Mouse (Mus musculus): ENCODE measurements around the gene Zfp704. TPM values are rescaled to one million over a fixed set of nuclear protein-coding genes. Genes with fewer than 3 reads are reported as not detected.
"Not testable (repeated sequence)": the region's sequence is repeated elsewhere in the genome, so short reads cannot be mapped to it uniquely, and the experiment has no call there.

Zfp704 gene
- total RNA-seq, 2 experiments from 2014 or later = 29.9 to 30.7 TPM

DNA sequence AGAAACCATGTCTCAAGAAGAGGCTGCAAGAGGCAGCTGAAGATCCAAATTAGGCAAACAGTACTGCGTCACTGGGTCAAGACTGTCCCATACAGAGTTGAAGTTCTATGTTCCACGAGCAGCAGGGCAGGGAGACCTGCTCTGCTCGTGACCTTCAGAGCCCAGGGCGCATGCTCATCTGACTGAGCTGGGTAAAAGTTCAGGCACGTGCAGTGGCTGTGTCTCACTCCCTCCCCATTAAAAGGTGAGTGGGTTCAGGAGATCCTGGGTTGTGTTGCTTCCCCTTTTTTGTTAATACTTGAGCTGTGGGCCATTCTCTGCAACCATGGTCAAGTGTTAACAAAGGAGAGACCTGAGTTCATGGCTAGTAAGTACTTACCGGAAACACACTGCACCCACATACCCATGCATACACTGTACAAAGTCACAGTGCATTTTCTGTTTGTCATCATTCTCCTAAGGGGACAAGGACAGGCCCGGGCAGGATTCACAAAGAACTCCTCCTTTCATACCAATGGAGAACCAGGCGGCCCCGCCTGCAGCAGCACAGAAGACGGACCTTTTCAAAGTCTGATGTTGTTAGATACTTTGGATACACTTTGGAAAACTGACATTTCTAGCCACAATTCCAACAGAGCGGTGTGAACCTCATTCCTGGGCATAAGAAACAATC is 10.0 kb downstream of the Zfp704 start:
- DNase-seq (ENCODE audit: low spot score in 2 of 2) = no peak

DNA sequence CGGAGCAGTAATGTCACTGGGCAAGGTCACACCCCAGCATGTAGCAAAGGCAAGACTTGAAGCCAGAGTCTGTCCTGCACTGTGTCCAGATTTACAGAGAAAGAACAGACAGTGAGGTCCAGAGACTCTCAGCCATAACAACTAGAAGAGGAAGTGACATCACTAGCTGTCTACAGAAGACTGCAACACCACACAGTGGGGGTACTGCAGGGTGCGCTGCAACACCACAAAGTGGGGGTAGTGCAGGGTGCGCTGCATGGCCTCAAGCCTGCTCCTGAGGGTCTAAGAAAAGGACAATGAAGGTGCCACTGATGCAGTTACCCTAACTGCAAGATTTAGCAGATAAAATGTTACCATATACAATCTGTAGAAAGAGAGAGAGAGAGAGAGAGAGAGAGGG is 11.8 kb downstream of the Zfp704 start:
- no peak for DNase-seq (ENCODE audit: low spot score in 2 of 2)

DNA sequence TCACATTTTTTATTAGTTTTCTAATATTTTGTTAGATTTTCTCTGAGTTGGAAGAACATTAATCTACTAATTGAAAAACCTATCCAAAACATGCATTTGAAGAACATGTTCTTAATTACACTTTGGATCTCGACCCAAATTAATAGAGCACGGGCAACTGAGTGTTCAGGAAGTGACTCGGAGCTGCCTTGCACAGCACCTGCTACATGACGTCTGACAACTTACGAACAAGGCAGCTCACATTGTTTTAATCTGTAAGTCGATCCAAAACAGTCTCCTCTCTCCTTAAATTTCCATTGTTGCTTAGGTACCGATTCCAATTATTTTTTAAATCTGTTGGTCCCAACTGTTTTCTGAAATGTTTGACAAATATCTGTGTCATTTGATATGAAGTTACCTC is 15.4 kb downstream of the Zfp704 start:
- no peak for DNase-seq (ENCODE audit: low spot score in 2 of 2)

DNA sequence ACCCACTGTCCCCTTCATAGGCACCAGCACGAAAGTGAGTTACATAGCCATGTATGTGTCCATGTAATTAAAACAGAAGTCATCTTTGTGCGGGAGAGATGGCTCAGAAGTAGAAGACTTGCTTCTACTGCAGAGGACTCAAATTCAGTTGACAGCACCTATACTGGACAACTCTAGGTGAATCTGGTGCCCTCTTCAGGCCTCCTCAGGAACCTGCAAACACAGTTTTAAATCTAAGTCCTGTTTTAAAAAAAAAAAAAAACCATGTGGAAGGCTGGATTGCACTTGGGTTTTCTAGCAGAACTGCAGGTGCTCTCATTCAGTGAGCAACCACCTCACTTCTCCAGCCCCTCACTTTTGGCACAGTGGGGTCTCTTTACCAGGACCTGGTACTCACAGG is 16.1 kb downstream of the Zfp704 start:
- no peak for DNase-seq (ENCODE audit: low spot score in 2 of 2)

DNA sequence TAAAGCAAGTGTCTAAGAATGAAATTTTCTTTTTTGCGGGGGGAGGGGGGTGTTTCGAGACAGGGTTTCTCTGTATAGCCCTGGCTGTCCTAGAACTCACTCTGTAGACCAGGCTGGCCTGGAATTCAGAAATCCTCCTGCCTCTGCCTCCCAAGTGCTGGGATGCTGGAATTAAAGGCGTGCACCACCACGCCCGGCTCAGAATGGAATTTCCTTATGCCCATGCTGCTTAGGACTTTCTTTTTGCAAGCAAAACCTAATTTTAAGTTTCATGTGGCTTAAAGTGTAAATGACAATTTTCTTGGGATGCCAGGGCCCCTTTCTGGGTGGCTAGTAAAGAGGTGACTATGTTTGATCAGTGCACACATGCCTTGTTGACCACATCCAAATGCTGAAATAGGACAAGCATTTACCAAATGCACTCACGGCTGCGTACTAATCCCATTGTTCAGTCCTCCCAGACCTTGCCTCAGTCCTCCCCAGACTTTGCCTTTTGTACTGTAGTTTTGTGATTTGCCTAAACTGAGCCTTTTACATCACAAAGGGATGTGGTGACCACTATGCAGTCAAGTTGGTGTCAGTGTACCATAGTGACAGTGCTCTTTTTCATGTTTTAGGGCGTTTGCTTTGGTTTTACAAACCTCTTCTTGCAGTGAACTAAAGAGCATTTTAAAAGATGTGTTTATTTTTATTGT is 18.3 kb downstream of the Zfp704 start:
- no peak for DNase-seq (ENCODE audit: low spot score in 2 of 2)

DNA sequence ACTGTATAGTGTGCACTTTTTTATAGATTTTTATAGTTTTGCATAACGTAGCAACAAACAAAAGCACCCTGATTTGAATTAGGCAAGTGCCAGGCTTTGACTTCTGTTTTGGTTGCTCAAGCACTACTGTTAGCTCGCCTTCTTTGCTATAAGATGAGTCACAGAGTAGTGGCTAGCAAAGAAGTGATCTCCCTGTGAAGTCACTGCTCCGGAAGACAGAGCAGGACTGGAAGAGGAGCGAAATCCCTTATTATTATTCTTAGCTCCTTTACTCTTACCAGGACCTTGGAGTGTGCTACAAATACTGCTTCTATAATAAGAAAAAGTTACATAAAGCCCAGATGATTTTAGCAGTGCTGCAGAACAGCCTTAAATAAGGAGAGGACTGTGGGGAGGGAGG is 21.2 kb downstream of the Zfp704 start:
- no peak for DNase-seq (ENCODE audit: low spot score in 2 of 2)

DNA sequence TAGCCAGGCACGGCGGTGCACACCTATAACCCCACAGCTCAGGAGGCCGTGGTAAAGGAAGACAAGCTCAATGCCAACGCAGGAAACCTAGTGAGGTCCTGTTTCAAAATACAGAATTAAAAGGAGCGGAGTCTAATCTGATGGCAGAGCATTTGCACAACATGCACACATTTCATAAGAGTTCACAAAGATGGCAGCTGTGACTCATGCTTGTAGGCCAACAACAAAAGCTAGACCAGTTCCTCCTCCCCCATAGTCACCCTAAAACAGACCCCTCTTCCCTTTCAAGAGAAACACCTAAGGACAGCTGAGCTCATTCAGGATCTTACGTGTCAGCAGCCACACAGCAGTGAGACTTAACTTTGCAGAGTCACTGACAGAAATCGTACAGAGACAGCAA is 22.6 kb downstream of the Zfp704 start:
- no peak for DNase-seq (ENCODE audit: low spot score in 2 of 2)

DNA sequence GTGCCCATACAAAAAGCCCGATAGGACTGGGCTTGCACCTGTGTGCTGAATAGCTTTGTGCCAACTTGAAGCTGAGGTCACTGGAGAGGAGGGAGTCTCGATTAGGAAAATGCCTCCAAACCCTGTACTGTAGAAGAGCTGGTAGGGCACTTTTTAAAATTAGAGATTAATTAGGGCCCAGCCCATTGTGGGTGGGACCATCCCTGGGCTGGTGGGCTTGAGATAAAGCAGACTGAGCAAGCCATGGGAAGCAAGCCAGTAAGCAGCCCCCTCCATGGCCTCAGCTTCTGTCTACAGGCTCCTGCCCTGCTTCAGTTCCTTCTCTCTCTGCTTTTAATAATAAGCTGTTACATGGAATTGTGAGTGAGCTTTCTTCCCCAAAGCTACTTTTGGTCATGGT is 26.4 kb downstream of the Zfp704 start:
- DNase-seq (ENCODE audit: low spot score in 2 of 2) = no peak

DNA sequence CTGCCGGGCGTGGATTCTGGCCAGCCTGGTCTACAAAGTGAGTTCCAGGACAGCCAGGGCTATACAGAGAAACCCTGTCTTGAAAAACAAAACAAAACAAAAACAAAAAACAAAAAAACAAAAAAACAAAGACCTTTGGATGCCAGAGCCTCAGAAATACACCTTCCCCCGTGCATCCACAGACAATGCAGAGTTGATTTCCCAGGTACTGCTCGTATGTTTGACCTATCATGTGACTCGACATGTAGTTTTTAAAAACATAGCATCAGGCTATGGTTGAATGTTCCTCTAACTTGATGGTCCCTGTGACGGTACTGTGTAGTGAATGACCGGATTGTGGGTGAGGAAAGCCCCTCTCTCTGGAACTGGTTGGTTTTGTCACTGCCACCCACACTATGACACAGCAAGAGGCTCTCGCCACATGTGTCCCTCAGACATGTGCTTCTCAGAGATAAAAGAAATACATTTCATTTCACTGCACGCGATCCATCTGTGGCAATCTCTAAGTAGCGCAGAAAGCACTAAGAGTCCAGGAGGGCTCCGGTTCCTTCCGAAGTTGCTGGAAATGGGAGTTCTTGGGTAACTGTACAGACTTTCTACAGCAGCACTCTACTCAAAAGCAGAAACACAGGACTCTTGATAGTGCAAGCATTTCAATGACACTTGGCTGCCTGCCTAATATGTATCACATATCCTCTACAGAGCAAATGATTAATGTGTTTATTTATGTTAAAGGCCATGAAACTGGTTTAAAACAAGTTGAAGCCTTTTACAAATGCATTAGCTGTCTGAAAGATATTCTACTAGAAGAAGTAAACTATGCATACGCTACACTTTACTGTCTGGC is 28.7 kb downstream of the Zfp704 start:
- DNase-seq (ENCODE audit: low spot score in 2 of 2) = no peak

DNA sequence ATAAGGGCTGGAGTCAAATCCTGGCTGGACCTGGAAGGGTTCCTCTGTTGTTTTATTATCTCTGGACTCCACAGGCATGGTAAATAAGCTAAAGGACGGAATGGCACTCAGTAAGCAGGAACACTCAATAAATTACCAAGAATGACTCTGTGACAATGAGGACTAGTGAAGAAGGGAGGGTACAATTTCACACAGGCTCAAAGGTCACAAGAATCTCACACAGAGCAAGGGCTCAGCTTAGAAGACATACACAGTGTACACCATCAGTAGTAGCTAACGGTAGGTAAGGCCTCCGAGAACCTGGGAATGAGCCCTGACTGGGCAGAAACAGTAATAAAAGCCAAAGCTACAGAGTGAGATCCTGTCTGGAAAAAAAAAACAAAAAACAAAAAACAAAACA is 29.8 kb downstream of the Zfp704 start:
- DNase-seq (ENCODE audit: low spot score in 2 of 2) = no peak

DNA sequence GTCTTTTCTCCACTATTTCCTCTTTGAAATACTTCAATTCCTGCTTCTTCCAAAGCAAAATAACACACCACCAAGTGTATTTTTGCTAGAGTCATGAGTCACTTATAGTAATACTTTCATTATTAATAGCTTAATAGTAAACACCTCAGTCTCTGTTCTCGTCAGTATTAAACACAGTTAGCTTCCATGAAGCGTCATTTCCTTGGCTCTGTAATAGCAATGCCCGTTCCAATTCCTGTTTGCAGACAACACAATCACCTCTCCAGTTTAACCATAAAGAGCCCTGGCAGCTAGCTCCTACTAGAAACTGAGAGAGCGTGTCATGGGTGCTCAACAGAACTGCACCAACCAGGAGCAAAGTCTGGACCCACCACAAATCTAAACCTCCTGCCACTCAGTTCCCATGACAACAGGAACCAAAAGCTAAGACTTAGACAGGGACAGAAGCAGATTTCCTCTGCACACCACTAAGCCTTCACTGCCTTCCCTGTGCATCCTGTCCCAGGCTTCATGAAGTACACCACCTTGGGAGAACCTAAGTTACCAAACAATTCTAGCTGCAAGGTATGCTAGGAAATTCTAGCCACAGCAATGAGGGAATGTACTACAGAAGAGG is 30.7 kb downstream of the Zfp704 start:
- DNase-seq (ENCODE audit: low spot score in 2 of 2) = no peak

DNA sequence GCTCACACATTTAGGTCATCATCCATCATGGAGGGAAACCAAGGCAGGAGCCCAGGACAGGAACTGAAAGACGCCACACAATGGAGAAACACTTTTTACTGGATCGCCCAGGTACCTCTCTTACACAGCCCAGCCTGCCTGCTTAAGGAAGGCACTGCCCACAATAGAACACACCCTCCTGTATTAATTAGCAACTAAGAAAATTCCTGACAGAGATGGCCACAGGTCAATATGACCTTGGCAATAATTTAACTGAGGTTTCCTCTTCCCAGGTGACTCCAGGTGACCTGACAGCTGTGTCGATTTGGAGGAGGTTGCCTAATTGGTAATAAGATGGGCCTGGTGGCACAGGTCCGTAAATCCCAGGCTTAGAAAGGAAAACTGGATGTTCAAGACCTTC is 33.0 kb downstream of the Zfp704 start:
- no peak for DNase-seq (ENCODE audit: low spot score in 2 of 2)

DNA sequence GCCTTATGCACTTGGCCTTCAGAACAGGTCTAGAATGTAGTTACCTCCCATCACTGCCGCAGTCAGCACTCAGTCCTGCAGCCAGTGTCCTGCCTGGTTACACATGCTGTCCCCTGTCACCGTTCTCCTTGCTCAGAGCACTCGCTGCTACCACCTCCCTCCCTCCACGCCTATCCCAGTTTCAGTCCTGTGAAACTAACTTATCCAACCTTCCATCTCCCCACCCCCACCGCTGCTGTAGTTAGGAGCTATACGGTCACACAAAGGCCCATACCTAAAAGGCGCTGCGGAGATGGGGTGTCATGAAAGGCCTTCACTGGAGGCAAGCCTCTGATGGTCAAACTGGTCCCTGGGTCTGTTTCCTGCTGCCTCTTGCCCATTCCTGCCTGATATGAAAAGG is 35.6 kb downstream of the Zfp704 start:
- no peak for DNase-seq (ENCODE audit: low spot score in 2 of 2)

DNA sequence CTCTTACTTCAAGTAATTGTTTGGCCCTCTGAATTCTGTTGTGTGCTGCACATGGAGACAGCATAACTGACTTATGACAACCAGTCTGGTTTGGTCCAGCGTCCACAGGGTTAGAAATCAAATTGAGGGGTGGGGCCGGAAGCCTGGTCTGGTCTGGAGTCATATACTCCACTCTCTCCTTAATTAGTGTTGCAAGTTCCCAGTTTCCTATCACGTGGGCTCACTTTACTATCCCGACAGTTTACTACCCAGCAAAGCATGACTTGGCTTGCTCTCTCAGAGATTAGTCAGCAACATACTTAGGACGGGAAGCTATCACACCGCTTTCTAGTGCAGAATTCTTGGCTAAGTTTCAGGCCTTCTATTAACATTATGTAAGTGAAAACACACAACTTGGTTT is 36.3 kb downstream of the Zfp704 start:
- peak in 1 of 2 experiments; percentile 42 for DNase-seq (ENCODE audit: low spot score in 2 of 2)

DNA sequence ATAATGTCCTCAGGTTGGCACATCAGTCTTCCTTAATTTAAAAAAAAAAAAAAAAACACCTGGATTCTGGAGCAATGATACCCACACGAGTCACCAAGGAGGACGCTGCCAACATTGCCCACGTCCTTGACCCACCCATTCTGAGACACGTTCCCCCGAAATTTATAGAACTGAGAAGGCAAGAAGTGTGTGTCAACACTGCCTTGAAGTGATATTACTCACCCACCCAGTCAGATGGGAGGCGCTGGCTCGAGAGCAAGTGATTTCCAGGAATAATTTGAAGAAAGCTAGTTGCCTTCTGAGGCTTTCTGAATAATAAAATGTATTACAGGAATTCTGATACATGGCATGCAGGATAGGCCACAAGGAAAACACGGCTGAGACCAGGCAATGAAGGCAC is 37.6 kb downstream of the Zfp704 start:
- DNase-seq (ENCODE audit: low spot score in 2 of 2) = no peak

DNA sequence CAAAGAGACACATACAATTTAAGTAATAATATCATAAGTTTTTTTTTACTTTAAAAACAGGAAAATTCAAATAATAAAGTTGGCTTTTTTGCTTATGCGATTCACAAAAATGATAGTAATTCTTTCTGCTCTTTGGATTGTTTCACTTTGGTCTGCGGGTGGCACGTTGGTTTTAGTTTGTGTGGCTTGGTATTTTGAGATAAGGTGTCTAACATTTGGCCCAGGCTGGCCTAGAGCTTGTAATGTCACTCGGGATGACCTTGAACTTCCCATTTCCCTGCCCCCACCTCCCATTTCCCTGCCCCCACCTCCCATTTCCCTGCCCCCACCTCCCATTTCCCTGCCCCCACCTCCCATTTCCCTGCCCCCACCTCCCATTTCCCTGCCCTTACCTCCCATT is 39.1 kb downstream of the Zfp704 start:
- DNase-seq (ENCODE audit: low spot score in 2 of 2) = no peak

DNA sequence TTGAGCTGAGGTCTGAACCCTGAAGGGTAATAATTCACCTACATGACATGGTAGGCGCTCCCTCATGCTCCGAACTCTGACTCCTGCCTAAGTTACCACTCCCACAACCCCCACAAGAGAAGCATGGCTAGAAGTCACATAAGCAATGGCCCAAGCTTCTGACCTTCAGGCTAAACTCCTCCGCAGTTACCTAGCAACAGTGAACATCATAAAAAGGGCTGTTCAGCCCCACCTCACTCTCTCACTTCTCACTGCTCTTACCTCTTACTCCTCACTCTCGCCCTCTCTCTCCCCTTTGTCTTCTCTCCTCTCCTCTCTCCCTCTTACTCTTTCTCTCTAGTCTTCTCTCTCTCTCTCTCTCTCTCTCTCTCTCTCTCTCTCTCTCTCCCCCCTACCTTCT is 40.2 kb downstream of the Zfp704 start:
- not testable (repeated sequence) for DNase-seq (ENCODE audit: low spot score in 2 of 2)

DNA sequence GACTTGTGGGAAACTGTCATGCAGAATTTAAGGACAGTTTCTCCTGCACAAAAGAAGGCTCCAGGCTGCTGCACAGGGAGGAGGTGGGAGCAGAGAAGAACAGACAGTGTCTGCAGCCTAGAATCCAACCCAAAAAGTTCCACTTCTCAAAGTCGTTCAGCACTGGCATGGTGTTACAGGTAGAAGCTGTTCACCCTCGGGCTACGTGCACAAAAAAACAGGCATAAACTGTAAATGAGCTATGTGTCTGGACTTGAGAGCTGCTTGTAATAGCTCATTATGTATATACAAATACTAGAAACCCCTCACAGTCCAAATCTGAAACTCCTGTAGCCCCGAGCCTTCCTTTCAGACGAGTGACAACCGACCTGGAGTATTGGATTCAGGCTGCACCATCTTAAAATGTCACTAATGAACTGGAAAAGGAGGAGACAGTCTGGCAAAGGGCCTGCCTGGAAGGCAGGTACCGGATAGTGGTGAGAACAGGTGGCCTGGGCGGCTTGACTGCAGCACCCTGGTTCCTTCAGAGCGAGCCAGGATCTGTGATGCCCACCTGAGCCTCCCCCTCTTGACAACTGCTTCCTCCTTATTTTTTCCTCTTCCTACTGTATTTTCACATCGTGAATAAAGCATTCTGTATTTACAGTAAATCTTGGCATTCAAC is 41.2 kb downstream of the Zfp704 start:
- no peak for DNase-seq (ENCODE audit: low spot score in 2 of 2)

DNA sequence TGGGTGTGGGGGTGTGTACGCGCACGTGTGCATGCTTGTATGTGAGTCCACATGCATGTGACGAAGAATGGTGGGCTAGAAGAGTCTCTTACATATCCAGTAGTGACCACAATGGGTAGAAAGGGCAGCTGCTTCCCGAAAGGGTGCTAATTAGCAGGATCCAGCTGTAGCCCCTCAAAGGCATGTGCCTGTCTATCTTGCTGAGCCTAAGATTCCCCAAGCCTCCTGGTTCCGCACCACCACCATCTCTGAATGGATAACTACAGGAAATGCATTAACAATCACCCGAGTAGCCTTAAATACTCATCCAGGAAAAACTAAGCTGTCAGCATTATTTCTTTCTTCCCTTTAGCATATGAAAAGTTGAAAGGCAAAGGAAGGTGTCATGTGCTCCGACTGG is 41.9 kb downstream of the Zfp704 start:
- no peak for DNase-seq (ENCODE audit: low spot score in 2 of 2)

DNA sequence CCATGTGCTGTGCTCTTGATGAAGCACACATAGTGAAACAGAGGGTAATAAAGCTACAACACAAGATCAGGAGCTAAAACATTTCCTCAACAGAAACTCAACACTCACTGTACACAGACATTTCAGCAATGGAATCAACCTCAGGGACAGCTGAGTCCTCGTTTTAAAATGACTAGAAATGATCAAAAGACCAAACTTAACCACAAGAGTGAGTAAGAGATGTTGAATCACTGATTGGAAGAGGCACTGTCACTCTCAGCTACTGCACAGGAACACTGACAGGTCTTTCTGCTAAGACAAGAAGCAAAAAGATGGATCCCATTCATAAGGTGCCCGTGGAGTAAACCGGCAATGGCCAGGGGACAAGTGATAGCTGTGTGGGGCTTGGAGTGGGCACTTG is 43.1 kb downstream of the Zfp704 start:
- DNase-seq (ENCODE audit: low spot score in 2 of 2) = no peak

DNA sequence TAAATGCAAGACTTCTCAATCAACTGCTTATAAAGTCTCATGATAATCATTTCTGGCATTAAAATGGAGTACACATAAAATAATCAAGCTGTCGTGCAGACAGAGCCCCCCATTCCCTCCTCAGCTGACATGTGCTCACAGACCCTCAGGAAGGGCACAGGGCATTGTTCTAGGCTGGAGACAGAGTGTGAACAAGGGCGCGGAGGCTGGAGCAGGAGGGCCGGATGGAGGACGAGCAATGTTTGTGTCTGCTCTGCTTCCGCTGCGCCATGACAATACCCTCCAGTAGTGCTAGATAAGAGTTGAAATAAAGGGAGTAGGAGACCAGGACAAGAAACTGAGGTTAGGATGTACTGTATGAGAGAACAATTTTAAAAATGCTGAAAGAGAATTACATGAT is 46.3 kb downstream of the Zfp704 start:
- DNase-seq (ENCODE audit: low spot score in 2 of 2) = no peak

Measured in gastrocnemius, postnatal 4 days (tissue).